Mouse (Mus musculus) v-Abl transformed pro-B cells (cell line): ENCODE data around the gene Thap4.

Experiments
- in situ Hi-C, 2 experiments: fragments of 400-800 bp; cut with MboI; formaldehyde crosslinking; loops; one replicate each; pipeline ENCODE4 v1.15.1; 2025; ENCODE audit not compliant: unreplicated experiment in 2 of 2

Thap4 gene

DNA sequence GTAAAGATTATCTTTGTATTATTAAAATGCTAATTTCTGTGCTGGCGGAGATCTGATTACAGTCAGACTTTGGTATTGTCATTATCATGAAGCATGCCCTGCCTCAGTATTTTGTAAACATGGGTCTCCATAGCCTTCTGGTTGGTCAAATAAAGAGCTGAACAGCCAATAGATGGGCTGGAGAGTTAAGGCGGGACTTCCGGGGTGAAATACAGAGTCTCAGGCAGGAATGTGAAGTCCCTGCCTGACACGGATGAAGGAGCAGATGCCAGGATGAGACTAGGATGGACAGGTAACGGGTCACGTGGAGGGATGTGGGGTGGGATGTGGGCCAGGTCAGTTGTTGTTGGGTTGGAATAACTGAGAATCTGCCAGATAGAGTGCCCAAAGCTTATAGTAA, 3.4 kb downstream of the Thap4 start, which contains the start of gene Atg4b:
Gene Atg4b, plus strand, starts transcription at position 211 of the 400 bp plus-strand sequence.
- in situ Hi-C loops, result loop anchor here in 1 of 2 experiments (10.0 kb wide), 1 partner anchor 54 kb away; the partner anchor contains the start of genes Dtymk and Ing5

DNA sequence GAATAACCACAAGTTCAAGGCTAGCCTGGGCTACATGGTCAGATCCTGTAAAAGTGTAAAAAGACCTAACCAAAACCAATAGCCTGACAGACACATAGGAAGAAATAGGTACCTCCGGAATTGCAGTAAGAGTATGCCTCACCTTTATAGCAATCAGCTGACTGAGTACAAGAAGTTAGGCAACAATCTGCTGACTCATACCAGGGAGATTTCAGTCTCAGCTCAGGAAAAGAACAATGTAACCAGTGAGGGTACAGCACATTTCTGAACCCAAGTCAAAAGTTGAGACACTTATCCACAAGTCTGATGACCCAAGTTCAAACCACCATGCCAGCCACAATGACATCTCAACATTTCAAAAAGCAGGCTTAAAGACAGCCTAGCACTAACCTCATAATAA, 6.1 kb downstream of the Thap4 start:
- in situ Hi-C loops, result no loop called here

DNA sequence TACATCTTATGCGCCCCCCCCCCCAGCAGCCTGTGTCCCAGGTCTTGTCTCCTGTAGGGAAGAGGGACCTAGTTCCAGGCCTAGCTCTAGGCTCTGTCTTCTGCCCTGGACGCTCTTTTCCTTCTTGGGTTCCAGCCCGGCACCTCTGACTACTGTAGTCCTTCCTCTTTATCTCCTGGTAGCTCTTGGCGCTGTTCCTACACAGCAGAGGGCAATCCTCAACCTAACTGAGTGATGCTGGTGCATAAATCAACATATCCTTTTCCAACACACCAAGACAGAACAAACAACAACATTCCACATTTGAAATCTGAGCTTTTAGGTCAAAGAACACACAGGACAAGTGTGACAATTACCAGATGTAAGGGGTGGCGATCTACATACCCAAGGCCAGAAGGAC, 8.5 kb downstream of the Thap4 start:
- in situ Hi-C loops, result no loop called here

DNA sequence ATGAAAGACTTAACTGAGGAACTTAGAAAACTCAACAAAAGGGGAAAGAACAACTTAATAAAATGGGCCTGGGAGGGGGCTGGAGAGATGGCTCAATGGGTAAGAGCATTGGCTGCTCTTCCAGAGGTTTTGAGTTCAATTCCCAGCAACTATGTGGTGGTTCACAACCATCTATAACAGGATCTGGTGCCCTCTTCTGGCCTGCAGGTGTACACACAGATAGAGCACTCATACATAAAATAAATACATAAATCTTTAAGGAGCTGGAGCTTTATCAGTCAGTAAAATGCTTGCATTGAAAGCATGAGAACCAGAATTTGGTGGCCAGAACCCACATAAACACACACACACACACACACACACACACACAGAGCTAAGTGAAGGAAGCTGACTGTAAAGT, 11.8 kb downstream of the Thap4 start:
- in situ Hi-C loops, result no loop called here

DNA sequence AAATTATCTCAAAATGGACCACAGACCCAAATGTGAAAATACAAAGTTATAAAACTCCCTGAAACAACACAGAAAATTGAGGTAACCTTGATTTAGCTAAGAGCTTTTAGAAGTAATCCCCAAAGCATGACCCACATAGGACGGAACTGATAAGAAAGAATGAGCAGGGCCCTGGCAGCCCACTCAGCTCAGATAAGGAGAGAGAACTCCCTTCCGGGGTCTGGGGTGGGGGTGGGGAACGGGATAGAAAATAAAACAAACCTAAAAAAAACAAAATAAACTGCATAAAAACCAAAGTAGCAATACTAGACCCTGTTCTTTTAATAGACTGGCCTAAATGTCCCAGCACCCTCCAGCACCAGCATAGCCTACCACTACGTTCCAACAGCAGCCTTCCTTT, 12.7 kb downstream of the Thap4 start:
- in situ Hi-C loops, result no loop called here

DNA sequence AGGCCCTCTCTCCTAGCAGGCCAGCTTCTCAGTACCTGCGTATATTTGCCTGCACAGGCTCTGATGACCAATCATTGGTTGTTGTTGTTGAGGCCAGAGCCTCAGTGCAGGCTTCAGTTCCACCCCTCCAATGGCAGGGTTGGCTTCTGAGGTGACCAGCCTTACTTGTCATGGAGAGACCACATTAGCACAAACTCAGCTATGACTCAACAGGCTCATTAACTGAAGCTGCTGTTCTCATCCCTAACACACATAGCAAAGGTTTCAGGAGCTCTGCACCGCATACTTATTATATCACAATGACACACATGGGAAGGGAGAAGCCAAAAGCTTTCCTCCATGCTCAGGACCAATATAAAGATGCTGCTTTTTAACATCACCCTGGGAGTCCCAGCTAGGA, 14.0 kb downstream of the Thap4 start:
- in situ Hi-C loops, result no loop called here

DNA sequence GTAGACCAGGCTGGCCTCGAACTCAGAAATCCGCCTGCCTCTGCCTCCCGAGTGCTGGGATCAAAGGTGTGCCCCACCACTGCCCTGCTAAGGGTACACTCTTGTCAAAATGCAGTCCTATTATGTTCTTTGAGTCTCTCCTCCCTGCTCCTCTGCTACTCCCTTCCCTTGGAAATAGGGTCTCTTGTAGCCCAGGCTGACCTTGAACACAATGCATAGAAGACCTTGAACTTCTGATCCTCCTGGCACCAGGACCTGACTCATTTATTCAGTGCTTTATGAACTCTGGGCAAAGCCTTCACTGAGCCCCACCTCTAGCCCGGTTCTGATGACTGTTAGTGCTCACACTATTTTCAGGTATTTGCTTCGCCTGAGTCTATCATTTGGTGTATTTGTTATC, 17.0 kb downstream of the Thap4 start:
- in situ Hi-C loops, result no loop called here

DNA sequence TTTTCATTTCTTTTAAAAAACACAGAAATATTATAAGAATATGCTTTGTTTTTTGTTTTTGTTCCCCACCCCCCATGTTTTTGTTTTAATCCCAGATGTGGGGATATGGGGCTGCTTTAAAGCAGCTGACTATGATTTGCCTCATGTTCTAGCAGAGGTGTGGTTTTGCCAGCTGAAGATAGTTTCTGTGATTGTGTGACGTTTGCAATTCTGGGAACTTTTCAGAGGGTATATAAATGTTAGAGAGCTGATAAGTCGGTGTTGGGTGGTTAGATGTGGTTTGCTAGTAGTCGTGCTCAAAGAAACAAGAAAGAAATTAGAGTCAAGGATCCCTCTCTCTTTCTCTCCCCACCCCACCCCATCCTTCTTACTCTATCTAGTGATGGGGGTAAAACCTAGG, 18.8 kb downstream of the Thap4 start:
- in situ Hi-C loops, result no loop called here

DNA sequence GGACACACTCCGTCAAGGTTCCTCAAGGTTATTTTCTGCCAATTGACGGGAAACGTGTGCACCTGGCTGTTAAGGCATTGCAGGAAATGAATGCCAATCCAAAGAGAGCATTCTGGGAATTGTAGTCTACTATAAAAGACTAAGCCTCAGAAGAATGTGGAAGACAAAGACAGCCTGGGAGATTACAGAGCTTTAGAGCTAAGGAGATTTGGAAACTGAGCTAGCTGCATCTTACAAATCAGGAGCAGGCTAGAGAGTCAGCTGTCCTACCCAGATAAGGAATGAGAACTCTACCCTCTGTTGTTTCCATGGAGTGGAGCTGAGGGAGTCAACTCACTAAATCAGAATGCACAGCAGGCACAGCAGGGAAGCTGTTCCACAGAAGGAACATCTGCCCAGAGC, 22.8 kb downstream of the Thap4 start:
- in situ Hi-C loops, result no loop called here

DNA sequence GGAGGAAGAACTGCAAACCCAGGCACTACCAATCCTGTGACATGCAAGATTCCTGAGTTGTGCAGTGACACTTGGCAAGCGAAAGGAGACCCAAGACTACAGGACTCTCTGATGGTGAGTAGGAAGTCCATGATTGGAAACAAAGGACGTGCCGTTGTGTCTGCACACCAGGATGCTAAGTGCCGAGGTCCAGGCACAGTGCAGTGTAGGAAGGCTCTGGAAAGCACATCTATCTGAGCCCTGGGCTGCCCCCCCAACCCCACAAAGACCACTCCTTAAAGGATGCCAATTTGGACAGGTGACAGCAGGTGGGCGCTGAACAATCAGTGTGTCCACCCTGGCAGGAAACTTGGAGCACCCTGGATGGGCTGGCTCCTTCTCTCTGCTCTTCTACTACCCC, 23.6 kb downstream of the Thap4 start:
- in situ Hi-C loops, result no loop called here

DNA sequence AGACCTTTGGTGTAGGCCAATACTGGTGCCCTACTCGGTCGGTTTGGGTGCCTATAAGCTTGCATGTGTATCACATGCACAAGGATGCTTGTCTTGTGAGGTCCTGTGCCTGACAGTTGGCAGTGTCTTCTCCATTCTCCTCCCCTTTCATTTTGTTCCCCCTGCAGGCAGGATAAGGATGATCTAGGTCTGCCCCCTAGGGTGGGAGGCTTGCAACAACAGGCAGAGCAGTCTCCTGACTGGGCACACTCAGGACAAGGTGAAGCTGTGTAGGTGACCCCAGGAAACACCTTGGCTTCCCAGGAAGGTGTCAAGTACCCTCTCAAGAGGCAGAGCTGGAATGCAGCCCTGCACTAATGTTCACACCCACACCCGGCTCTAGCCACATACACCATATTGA, 27.7 kb downstream of the Thap4 start:
- in situ Hi-C loops, result loop anchor here (5.0 to 10.0 kb wide), 5 partner anchors 60 to 770 kb away; partner anchors contain the start of gene Farp2 (in 1 of the 2)

DNA sequence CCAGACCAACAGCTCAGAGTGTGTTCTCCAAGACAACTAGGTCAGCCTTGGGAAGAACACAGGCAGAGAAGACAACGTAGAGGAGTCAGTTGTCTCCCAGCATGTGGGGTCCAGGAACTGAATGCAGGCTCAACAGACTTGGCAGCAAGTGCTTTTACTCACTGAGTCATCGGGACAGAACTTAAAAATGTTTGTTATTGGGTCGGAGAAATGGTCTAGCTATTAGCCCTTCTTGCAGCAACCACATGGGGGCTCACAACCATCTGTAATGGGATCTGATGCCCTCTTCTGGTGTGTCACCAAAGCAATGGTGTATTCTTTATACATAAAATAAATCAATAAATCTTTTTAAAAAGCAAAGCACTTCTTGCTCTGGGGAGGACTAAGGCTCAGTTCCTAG, 28.5 kb downstream of the Thap4 start:
- in situ Hi-C loops, result loop anchor here (5.0 to 10.0 kb wide), 5 partner anchors 59 to 769 kb away; partner anchors contain the start of gene Farp2 (in 1 of the 2)

DNA sequence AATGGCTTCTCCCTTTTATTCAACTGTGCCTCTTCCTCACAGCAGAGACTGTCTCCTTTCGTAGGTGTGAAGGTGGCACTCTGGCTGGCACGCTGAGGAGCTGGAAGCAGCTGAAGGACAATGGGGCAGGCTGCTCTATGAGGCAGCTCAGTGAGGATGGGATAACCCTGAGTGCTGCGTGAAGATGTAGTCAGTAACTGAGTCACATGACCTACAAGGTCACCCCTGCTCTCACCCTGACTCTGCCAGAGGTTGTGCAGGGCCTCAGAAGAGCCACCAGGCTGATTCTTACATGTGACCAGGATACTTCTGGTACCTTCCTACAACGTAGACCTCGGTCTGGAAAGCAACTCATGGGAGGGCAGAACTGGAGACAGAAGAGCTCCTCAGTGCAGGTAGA, 29.0 kb downstream of the Thap4 start:
- in situ Hi-C loops, result loop anchor here (5.0 to 10.0 kb wide), 5 partner anchors 58 to 768 kb away; partner anchors contain the start of gene Farp2 (in 1 of the 2)

DNA sequence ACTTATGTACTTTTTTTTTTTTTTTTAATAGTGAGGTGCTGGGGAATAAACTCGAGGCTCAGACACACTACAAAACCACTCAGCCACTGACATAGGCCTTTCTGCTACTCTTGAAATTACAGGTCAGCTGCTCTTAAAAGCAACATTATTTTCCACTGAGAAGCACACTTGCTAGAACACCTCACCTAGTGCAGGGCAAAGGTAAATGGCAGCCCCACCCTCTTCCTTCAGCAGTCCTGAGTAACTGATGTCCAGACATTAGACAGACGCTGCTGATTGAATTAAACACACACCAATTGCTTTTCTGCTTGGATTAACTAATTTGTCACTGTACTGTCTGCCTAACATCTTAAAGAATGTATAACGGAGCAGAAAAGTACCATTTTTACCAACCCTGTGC, 30.0 kb downstream of the Thap4 start:
- in situ Hi-C loops, result loop anchor here (5.0 to 10.0 kb wide), 5 partner anchors 57 to 767 kb away; partner anchors contain the start of gene Farp2 (in 1 of the 2)

DNA sequence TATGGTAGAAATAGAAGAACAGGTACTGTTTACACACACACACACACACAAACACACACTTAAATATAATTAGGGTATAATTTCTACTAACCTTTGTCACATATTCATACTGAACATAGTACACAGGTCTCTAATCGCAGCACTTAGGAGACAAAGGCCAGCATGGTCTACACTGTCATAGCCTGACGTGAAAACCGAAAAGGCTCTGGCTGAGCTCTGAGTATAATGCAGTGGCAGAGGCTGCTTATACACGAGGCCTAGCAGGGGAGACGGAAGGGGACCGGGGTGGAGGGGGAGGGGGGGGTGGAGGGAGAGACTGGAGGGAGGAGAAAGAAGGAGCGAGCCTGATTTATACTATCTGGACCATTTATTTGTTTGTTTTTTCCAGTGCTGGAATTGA, 33.1 kb downstream of the Thap4 start:
- in situ Hi-C loops, result loop anchor here (10.0 kb wide), 3 partner anchors 207 to 547 kb away; partner anchors contain the start of gene Farp2 (in 1 of the 2)

DNA sequence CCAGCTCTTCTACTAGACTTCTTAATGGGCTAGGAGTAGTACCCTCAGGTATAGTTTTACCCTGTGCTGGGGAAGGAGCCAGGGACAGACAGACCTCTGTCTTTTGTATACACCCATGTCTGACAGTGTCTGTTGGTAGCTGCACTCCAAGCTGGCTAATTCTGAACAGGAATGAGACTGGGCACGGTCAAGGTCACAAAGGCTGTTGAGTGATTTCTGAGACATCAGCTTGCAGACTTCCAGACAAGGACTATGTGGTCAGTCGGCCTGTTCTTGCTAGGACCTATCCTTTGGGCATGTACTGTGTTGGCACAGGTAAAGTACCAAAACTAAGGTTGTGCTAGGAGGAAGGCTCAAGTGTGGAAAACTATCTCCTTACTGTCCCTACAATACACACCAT, 38.5 kb downstream of the Thap4 start:
- in situ Hi-C loops, result no loop called here

DNA sequence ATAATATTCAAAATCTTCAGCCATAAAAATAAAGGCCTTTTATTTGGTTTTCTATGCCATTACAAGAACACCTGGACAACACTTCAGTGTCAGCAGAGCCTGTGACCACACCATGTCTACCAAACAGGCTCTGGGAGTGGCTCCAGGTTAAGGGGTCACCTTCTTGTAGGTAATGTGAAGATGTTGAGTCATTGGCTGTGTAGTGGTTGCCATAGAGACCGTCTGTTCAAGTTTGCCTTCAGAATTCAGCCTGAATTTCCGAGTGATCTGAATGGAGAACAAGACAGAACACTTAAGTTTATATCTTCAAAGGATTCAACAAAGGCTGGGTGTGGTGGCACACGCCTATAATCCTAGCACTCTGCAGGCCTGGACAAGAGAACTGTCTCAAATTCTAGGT, 49.3 kb downstream of the Thap4 start:
- in situ Hi-C loops, result no loop called here

DNA sequence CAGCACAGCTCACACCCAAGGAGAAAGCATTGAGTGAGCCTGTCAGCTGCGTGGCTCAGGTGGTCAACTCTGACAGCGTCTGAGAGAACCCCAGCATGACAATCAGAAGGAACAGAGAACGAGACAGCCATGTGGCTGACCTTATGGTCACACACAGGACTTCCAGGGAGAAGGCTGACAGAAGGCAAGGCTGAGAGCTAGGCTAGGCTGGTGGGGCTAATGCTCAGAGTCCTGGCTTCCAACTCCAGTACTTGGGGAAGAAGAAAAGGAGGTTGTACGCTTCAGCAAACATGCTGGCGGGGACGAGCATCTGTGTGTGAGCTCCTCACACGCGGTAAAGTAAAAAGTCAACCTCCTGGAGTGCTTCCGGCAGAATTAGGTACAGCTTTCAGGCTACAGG, 50.3 kb downstream of the Thap4 start:
- in situ Hi-C loops, result no loop called here

DNA sequence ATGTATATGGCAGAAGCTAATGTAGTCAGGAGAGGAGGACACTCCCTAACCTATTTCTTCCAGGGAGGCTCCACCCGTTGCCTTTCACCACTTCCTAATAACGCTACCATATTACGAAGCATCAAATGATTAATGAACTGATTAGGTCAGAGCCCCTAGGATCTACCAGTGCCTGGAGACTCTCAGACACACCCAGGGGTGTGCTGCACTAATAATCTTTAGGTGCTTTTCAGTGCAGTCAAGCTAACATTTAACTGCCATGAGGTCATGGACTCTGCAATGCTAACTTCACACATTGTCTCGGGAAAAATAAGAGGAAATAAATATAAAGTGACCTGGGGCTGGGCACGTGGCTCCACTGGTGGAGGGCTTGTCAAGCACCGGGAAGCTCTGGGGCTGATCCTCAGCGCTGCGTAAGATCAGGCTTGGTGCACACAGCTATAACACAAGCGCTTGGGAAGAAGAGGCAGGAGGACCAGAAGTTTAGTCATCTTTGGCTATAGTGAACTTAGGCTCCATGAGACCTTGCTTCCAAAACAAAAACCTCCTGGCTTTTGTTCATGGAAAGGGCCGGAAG, 51.1 kb downstream of the Thap4 start:
- in situ Hi-C loops, result no loop called here

DNA sequence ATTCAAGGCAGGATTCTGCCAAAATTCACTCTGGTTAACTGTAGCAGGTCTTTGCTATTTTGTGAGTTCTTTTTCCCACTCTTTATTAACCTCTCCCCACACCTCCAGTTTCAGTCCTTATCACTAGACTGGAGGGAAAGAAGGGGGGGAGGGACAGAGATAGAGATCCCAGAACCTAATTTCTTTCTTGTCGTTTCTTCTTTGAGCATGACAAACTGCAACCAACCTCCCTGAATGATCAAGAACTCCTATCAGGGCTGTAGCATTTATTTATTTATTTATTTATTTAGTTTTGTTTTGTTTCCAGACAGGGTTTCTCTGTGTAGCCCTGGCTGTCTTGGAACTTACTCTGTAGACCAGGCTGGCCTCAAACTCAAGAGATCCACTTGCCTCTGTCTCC, 52.6 kb downstream of the Thap4 start:
- in situ Hi-C loops, result no loop called here

DNA sequence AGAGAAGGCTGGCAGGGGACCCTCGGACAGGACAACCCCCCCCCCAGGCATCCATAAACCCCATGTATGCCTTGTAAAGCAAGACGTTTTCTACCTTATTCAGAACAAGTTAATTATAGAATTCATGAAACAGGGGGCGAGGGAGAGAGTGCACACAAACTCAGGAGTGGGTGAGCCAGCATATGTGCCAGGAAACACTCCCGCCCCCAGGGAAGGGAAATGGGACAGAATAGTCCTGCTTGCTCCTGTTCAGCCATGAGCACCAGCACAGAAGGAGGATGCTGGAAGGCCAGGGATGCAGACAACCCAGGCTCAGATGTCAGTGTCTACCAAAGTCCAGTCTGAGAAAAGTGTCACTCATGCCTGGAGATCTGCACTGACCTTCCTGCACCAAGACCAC, 55.5 kb downstream of the Thap4 start:
- in situ Hi-C loops, result no loop called here

DNA sequence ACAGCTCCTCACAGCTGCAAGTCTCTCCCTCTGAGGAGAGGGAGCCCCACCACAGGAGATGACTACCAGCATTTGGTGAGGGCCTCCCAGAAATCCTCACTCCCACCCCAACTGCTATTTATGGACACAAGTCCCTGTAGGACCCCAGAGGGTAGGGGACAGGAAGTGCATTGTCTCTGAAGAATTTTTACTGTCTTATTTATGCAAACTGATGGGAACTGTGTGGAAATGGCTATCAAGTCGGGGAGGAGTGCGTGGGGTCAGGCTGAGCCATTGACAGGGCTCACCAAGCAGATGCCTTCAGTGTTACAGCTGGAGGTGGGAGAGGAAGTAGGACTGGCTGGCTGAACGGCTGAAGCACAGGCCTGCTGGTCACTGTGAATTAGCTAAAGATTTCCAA, 57.3 kb downstream of the Thap4 start:
- in situ Hi-C loops, result no loop called here

DNA sequence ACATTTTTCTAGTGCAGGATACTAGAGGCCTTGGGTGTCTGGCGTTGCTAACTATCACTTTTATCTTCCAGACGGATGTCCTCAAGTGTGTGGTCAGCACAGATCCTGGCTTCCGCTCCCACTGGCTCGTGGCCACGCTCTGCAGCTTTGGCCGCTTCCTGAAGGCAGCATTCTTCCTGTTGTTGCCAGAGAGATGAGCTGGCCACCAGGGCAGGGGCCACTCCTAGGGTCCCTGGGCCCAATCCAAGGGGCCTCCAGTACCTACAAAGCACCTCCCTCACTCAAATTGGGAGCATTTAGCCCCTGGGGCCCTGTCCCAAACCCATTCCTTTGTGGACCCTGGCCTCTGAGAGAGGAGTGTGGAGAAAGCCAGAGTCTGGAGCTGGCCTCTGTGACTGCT, 59.7 kb downstream of the Thap4 start:
- in situ Hi-C loops, result no loop called here
